Comparison of ENCODE assay signal across 13 mouse cellular contexts in the genomic region with DNA sequence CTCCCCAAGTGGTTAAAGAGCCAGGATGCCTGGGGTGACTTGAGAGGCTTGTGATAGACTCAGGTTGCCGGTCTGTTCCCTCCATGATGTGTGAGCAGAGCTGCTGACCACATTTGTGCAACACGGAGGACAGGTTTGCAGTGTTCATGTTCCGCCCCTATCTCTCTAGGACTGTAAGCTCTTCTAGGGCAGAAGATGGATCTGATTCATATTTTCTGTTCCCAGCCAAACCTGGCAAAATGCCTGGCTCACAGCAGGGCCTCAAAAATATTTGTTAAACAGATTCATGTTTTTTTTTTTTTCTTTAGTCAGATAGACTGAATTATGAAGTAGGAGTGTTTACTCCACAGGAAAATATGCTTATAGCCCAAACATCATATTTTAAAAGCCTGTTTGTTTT. TPM values are rescaled to one million over a fixed set of nuclear protein-coding genes. Genes with fewer than 3 reads are reported as not detected.
A peak's percentile ranks its signal among the peaks of the same experiment; 100 is the strongest.
DNase-seq lines count a peak whose midpoint lies in the region; ATAC-seq and TF ChIP-seq lines count a peak whose summit lies in the region.
"Had no signal": no experiment of that assay in that cellular context is flagged by ENCODE, and none has a peak within 500 bp of the region (broad histone marks: within the 10 kb centered on the region; RNA-seq: fewer than 3 reads in every experiment).

No protein-coding gene starts in this region.

- no peaks in the 10 kb centered on the region for H3K9me3 ChIP-seq in stomach, postnatal 0 days (ENCODE audit: control insufficient read depth, low read length)
- H3K9me3 ChIP-seq: forebrain, embryonic 13.5 days; liver, embryonic 13.5 days had no signal

- H3K27me3 ChIP-seq in stomach, postnatal 0 days (ENCODE audit: control insufficient read depth, insufficient read depth, low read length) = no peaks in the 10 kb centered on the region
- H3K27me3 ChIP-seq: forebrain, embryonic 13.5 days; liver, embryonic 13.5 days had no signal

- H3K27ac ChIP-seq in stomach, postnatal 0 days (replicated peaks) = no peak overlapping the region
- H3K27ac ChIP-seq: forebrain, embryonic 13.5 days; liver, embryonic 13.5 days had no signal

- no peak for TF ChIP-seq EP300 in stomach, postnatal 0 days (optimal IDR thresholded peaks at IDR 0.05)

- DNase-seq in heart, adult 18-20 months = peak; percentile 38 to 55
- no peak for DNase-seq in heart, adult 11 months
- DNase-seq in right cerebral cortex, adult 18-20 months = peak; percentile 31
- DNase-seq in right cerebral cortex, postnatal 36 days (ENCODE audit: low spot score in 2 of 2) = no peak
- peak; percentile 59 for DNase-seq in fibroblast of lung, adult 2 months (ENCODE audit: low read depth)
- peak; percentile 55 to 69 for DNase-seq in right cerebral cortex, postnatal 10 days (ENCODE audit: low spot score in 2 of 2)
- DNase-seq in stomach, postnatal 0 days (ENCODE audit: low spot score) = no peak
- DNase-seq in T-cell, adult 2 months (ENCODE audit: low spot score) = no peak
- DNase-seq: kidney, postnatal 25 days; liver, embryonic 13.5 days had no signal

- no peak overlapping the region for H3K4me2 ChIP-seq in stomach, postnatal 0 days (replicated peaks; ENCODE audit: low read depth)
- H3K4me2 ChIP-seq: forebrain, embryonic 13.5 days; liver, embryonic 13.5 days had no signal

- no peak for TF ChIP-seq CTCF in stomach, postnatal 0 days (IDR thresholded peaks at IDR 0.05; ENCODE audit: low read depth)

- ATAC-seq in stomach, postnatal 0 days (ENCODE audit: low FRiP score, low TSS enrichment) = no peak
- ATAC-seq: forebrain, embryonic 13.5 days had no signal

- 51% methylated on average over 3 of the region's 3 CpGs for WGBS in stomach, postnatal 0 days

- H3K4me3 ChIP-seq in stomach, postnatal 0 days (ENCODE audit: low read depth, low read length) = no peak overlapping the region
- H3K4me3 ChIP-seq: forebrain, embryonic 13.5 days; liver, embryonic 13.5 days had no signal

- no peaks in the 10 kb centered on the region for H3K4me1 ChIP-seq in stomach, postnatal 0 days (replicated peaks; ENCODE audit: control insufficient read depth, insufficient read depth)
- H3K4me1 ChIP-seq: liver, embryonic 13.5 days had no signal

- no peak overlapping the region for H3K9ac ChIP-seq in stomach, postnatal 0 days (ENCODE audit: low read length)
- H3K9ac ChIP-seq: forebrain, embryonic 13.5 days; liver, embryonic 13.5 days had no signal

- H3K36me3 ChIP-seq in stomach, postnatal 0 days (ENCODE audit: control insufficient read depth, insufficient read depth, low read length) = no peaks in the 10 kb centered on the region
- H3K36me3 ChIP-seq: liver, embryonic 13.5 days had no signal

RNA-seq across cellular contexts. Expression of gene Bmper, which starts 20.0 kb away (rescaled TPM):
- 1 to 10 TPM; 2.1 to 2.4 TPM for total RNA-seq in heart, adult 18-20 months (2021)
- polyA plus RNA-seq in stomach, postnatal 0 days (2015; fragmentation: Nextera tagmentation; extraction: Ambion mirVana) = 2.8 and 4.0 TPM in 2 replicates
- total RNA-seq: hematopoietic stem cell, adult 5-6 weeks; MEL had no signal

Comparison
In these comparisons a context has a peak if more than half of its experiments do, and no peak if none do; other contexts are left out.
1. DNase-seq: peak in heart, adult 18-20 months (2 of 2), right cerebral cortex, adult 18-20 months (single experiment), fibroblast of lung, adult 2 months (single experiment) and right cerebral cortex, postnatal 10 days (2 of 2); none in heart, adult 11 months (single experiment), right cerebral cortex, postnatal 36 days (0 of 2), stomach, postnatal 0 days (single experiment) and T-cell, adult 2 months (single experiment).